Mouse (Mus musculus): ENCODE results near the gene Dnajc15.

DNA sequence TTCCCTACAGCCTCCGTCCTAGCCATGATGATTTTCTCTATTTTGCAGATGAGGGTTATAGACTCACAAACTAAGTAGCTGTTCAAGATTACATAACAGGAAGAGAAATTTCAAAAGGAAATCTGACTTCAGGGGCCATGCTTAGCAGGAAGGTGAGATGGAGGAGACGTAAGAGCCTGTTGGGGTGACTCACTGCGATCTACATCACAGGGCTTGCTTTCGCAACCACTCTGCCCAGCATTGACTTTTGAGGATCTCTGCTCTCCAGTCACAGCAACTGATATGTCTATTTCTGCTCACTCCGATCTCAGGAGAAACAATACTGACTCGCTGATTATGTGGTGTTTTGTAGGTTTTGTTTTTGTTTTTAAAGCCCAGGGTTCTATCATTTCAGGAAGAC lies 49.8 kb downstream of the Dnajc15 start:
- TF ChIP-seq CTCF (IDR thresholded peaks at IDR 0.05; ENCODE audit: borderline replicate concordance, extremely low read depth, insufficient read depth, insufficient read length) (no peak), POLR2A (IDR thresholded peaks at IDR 0.05; ENCODE audit: borderline replicate concordance, extremely low read depth, insufficient read depth, insufficient read length, poor library complexity, severe bottlenecking) (no peak)
